Mouse (Mus musculus): ENCODE results near the gene Dock11.

GRCm38 (mm10) chrX:35897648-35898500 is 9.2 kb downstream of the Dock11 start:
- TF ChIP-seq CTCF (IDR thresholded peaks at IDR 0.05; ENCODE audit: low read depth) (no peak), EP300 (IDR thresholded peaks at IDR 0.05; ENCODE audit: low read depth) (no peak)
